Mouse (Mus musculus): ENCODE measurements around the gene Hsd17b2.

DNA sequence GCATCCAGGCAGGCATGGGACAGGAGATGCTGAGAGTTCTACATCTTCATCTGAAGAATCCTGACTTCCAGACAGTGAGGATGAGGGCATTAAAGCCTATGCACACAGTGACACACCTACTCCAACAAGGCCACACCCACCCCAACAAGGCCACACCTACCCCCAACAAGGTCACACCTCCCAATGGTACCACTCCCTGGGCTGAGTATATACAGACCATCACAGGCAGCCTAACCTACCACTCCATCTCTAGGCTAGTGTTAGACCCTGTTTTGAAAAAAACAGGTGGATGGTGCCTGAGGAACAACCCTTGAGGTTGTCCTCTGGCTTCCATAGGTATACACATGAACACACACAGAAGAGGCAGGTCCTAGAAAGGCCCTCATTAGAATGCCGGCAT lies 49.4 kb upstream of the Hsd17b2 start:
- TF ChIP-seq CTCF (IDR thresholded peaks at IDR 0.05; ENCODE audit: extremely low read depth, insufficient read depth, insufficient read length, insufficient replicate concordance) = no peak
- no peak for TF ChIP-seq POLR2A (IDR thresholded peaks at IDR 0.05; ENCODE audit: low read depth, low read length)
